Mouse (Mus musculus) forebrain, postnatal 0 days (tissue): ENCODE results near the gene Heatr4. TPM values are rescaled to one million over a fixed set of nuclear protein-coding genes. Genes with fewer than 3 reads are reported as not detected.

Source experiments
- ATAC-seq: fragments of 200-750 bp; cut with Nextera tagmentation; 2 replicates; pipeline ENCODE4 v1.8.0; 2017; ENCODE audit warnings: mild to moderate bottlenecking, moderate library complexity
- DNase-seq: peaks from one replicate; pipeline ENCODE4 v3.0.0-alpha.2; 2015
- H3K27ac ChIP-seq: fragments of 300-500 bp; sonication (generic); 2 replicates; pipeline ENCODE4 v1.5.1; 2014; ENCODE audit warnings: low read depth, mild to moderate bottlenecking, antibody characterized with exemption, low read length, moderate library complexity, mixed read lengths
- H3K27me3 ChIP-seq: fragments of 300-500 bp; sonication (generic); 2 replicates; pipeline ENCODE4 v1.6.1; 2014; ENCODE audit warnings: mild to moderate bottlenecking, low read length, mixed read lengths; ENCODE audit not compliant: insufficient read depth
- H3K36me3 ChIP-seq: fragments of 300-500 bp; sonication (generic); 2 replicates; pipeline ENCODE4 v1.6.1; 2014; ENCODE audit warnings: mild to moderate bottlenecking, moderate library complexity; ENCODE audit not compliant: insufficient read depth
- H3K4me1 ChIP-seq: fragments of 300-500 bp; sonication (generic); 2 replicates; pipeline ENCODE4 v1.6.1; 2014; ENCODE audit warnings: antibody characterized with exemption; ENCODE audit not compliant: insufficient read depth
- H3K4me2 ChIP-seq: fragments of 300-500 bp; sonication (generic); 2 replicates; pipeline ENCODE4 v1.6.1; 2014; ENCODE audit warnings: low read depth, mild to moderate bottlenecking, moderate library complexity
- H3K4me3 ChIP-seq: fragments of 300-500 bp; sonication (generic); 2 replicates; pipeline ENCODE4 v1.5.1; 2014; ENCODE audit warnings: low read depth, low read length, mixed read lengths
- H3K9ac ChIP-seq: fragments of 300-500 bp; sonication (generic); 2 replicates; pipeline ENCODE4 v1.6.1; 2014; ENCODE audit warnings: mild to moderate bottlenecking
- H3K9me3 ChIP-seq: fragments of 300-500 bp; sonication (generic); 2 replicates; pipeline ENCODE4 v1.6.1; 2016; ENCODE audit warnings: low read length
- CTCF ChIP-seq: sonication (generic); IDR thresholded peaks from 2 replicates; pipeline ENCODE4 v1.5.1; 2016; ENCODE audit warnings: antibody characterized with exemption, control low read depth, low read depth
- WGBS: fragments of 180-500 bp; shearing (Covaris S2); extraction: QIAGEN DNeasy Blood & Tissue Kit; methylation state at CpG from one replicate; pipeline ENCODE4 v1.1.7; 2014; 5-methylcytosine and 5-hydroxymethylcytosine counted together
- polyA plus RNA-seq: library from polyadenylated mRNA; unstranded; fragments of >200 nt; fragmentation: Nextera tagmentation; extraction: Ambion mirVana; gene quantifications from 2 replicates; pipeline ENCODE4 v1.2.1, GENCODE M21; 2015
- total RNA-seq: library from RNA; depleted of rRNA; stranded (reverse); fragments of >200 nt; gene quantifications from 2 replicates; pipeline ENCODE4 v1.2.3, GENCODE M21; 2014

The Heatr4 gene
- total and polyA plus RNA-seq, 2 experiments from 2014 or later, result 0.05 TPM

DNA sequence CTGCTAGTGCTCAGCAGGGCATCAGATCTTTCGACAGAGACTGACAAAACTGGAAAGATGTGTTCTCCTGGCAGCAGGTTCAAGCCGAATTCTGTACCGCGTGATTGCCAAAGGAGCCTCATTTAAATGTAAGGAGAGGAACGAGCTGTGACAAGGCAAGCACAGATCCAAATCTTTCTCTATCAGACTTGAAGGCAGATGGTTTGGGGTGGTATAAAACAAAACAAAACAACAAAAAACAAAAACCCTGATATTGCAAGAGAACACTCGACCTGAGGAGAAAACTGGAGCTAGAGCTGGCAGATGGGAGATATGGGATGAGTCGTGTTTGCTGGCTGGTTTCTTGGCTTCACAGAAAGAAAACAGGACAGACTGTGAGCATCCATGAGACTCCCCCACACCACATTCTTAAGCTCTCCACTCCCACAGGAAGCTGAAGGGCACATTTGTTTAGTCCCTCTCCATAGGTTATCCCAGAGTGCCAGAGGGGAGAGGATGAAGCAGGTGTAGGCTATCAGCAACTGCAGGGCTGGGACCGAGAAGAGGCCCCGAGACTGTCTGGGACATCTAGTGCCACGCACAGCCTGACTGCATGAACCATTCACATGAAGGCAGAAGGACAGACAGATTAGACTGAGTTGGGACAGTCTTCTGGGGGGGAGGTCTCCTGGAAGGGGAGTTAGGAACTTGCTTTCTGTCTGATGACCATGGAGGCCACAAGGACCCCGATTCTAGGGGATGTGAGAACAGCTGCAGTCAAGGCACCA lies 13.9 kb upstream of the Heatr4 start:
- TF ChIP-seq CTCF, result no peak
- H3K4me1 ChIP-seq, result peaks cover 6% of the 10 kb centered on the region; the same call in 1 of the 2 replicates
- H3K27me3 ChIP-seq, result no peaks in the 10 kb centered on the region
- DNase-seq, result peak; percentile 73
- H3K36me3 ChIP-seq, result no peaks in the 10 kb centered on the region
- peak; percentile 77 for ATAC-seq
- H3K9me3 ChIP-seq, result no peaks in the 10 kb centered on the region
- WGBS, result 44% methylated on average over 11 of the region's 11 CpGs
- H3K27ac ChIP-seq, result peak overlapping the region; percentile 71
- no peak overlapping the region for H3K4me3 ChIP-seq
- H3K4me2 ChIP-seq, result no peak overlapping the region
- no peak overlapping the region for H3K9ac ChIP-seq

DNA sequence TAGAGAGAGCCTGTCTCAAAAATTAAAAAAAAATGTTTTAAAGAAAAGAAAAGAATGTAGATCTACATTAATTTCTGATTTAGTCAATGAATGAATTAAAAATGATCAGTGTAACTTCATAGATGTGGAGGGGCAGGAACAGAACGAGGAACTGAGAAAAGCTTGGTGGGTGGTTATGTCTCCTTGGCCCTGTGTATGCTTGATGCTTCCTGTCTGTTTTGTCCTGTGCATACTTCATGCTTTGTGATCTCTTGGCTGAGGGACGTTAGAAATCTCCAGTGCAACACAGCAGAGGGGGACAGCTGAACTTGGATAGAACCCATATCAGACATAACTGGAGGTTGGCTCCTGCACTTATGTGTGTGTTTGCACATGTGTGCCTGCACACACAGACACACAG lies 12.6 kb upstream of the Heatr4 start:
- no peaks in the 10 kb centered on the region for H3K36me3 ChIP-seq
- no peak for TF ChIP-seq CTCF
- no peak for ATAC-seq
- 51% methylated on average over 2 of the region's 2 CpGs for WGBS
- no peak overlapping the region for H3K4me2 ChIP-seq
- H3K27ac ChIP-seq, result no peak overlapping the region
- H3K9me3 ChIP-seq, result no peaks in the 10 kb centered on the region
- no peak overlapping the region for H3K9ac ChIP-seq
- no peaks in the 10 kb centered on the region for H3K27me3 ChIP-seq
- H3K4me3 ChIP-seq, result no peak overlapping the region
- peaks cover 6% of the 10 kb centered on the region; the same call in 1 of the 2 replicates for H3K4me1 ChIP-seq
- no peak for DNase-seq

DNA sequence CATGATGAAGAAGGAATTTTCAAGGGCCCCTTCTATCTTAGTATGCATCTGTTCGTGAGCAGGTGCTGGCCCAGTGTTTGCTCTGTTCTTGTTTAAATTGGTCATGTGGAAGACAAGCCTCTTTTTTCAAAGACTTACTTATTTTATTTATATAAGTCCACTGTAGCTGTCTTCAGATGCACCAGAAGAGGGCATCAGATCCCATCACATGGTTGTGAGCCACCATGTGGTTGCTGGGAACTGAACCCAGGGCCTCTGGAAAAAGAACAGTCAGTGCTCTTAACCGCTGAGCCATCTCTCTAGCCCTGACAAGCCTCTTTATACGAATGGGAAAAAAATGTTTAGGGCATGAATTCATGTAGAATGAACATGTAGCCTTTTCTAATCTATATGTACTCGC lies 4.7 kb upstream of the Heatr4 start:
- 96% methylated on average over 4 of the region's 4 CpGs for WGBS
- TF ChIP-seq CTCF, result no peak
- Histone ChIP-seq H3K9me3 (no peaks in the 10 kb centered on the region), H3K4me2 (no peak overlapping the region), H3K4me1 (0 out of 2 replicates have a peak, but pooled peaks cover 3% of the 10 kb centered on the region), H3K27me3 (no peaks in the 10 kb centered on the region), H3K27ac (no peak overlapping the region), H3K9ac (no peak overlapping the region), H3K4me3 (no peak overlapping the region), H3K36me3 (0 out of 2 replicates have a peak, but pooled peaks cover 4% of the 10 kb centered on the region)
- DNase-seq, result no peak
- no peak for ATAC-seq

DNA sequence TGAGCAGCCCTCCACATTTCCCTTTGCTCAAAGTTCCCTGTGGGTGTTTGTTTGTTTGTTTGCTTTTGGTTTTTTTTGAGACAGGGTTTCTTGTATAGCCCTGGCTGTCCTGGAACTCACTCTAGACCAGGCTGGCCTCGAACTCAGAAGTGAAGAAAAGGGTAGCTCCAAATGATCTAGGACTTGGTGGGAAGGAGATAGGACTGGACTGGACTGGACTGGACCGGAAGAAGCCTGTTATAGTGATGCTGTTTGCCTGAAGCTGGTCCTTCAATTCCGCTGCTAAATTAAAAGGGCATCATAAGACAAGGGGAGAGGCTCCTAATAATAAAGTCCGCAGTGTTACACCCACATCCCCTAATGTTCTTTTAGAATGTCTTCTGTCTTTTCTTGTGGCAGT lies 3.8 kb upstream of the Heatr4 start:
- no peak for ATAC-seq
- 0 out of 2 replicates have a peak, but pooled peaks cover 4% of the 10 kb centered on the region for H3K36me3 ChIP-seq
- H3K4me3 ChIP-seq, result peak overlapping the region; percentile 53
- 66% methylated on average over 4 of the region's 4 CpGs for WGBS
- no peak for DNase-seq
- peak overlapping the region; percentile 81 for H3K9ac ChIP-seq
- H3K27ac ChIP-seq, result no peak overlapping the region
- H3K9me3 ChIP-seq, result no peaks in the 10 kb centered on the region
- TF ChIP-seq CTCF, result no peak
- H3K27me3 ChIP-seq, result no peaks in the 10 kb centered on the region
- H3K4me1 ChIP-seq, result 0 out of 2 replicates have a peak, but pooled peaks cover 3% of the 10 kb centered on the region
- peak overlapping the region; percentile 57 for H3K4me2 ChIP-seq

DNA sequence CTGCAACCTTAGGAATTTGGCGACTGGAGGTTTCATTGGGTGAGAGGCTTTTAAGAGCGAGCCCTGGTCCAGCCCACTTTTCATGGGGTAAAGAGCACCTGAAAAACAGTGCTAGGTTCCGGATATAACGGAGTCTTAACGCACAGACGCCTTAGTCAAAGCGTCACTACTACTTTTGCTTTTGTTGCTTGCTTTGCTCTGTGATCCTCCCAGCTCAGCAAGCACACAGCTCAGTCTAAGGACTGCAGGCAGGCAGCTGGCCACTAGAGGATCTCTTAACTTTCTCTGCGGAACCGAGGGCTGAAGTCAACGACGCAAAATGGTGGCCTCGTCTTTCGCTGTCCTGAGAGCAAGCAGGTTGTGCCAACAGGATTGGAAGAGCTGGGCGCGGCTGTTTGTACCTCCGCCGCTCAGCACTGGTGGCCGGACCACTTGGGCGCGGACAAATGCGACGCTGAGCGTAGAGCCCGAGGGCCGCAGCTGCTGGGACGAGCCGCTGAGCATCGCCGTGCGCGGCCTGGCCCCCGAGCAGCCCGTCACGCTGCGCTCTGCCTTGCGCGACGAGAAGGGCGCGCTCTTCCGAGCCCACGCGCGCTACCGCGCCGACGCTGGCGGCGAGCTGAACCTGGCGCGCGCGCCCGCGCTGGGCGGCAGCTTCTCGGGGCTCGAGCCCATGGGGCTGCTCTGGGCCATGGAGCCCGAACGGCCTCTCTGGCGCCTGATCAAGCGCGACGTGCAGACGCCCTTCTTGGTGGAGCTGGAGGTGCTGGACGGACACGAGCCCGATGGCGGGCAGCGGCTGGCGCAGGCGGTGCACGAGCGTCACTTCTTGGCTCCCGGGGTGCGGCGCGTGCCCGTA lies 3.2 kb upstream of the Heatr4 start, which contains the start of gene Acot2:
Gene Acot2 (plus strand): TSS at position 279 of the 859 bp plus-strand sequence.
- DNase-seq (peak; percentile 90), ATAC-seq (peak; percentile 98)
- Histone ChIP-seq H3K9me3 (no peaks in the 10 kb centered on the region), H3K4me1 (0 out of 2 replicates have a peak, but pooled peaks cover 3% of the 10 kb centered on the region), H3K9ac (peak within 1 kb of the TSS; percentile 81), H3K27ac (peak within 1 kb of the TSS; percentile 92), H3K27me3 (no peaks in the 10 kb centered on the region), H3K4me3 (peak within 1 kb of the TSS; percentile 53), H3K4me2 (peak within 1 kb of the TSS; percentile 57), H3K36me3 (0 out of 2 replicates have a peak, but pooled peaks cover 4% of the 10 kb centered on the region)
- 2% methylated on average over 75 of the region's 80 CpGs for WGBS
- TF ChIP-seq CTCF, result peak; percentile 85

DNA sequence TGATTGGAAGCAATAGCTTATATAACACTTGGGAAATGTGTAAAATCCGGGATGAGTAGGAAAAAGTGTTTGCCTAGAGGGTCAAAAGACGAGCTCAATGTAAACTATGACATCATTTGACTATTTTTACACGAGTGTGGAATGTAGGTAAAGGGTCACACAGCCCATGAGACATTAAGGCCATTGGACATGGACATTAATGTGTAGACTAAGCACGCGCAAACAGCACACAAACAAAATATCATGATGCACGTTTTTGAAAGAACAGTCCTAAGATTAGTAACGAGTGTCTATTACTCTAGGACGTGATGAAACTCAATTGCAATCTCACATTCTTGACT lies 2.6 kb upstream of the Heatr4 start:
- no peaks in the 10 kb centered on the region for H3K27me3 ChIP-seq
- H3K9ac ChIP-seq, result peak overlapping the region; percentile 81
- 0 out of 2 replicates have a peak, but pooled peaks cover 4% of the 10 kb centered on the region for H3K36me3 ChIP-seq
- 23% methylated on average over 8 of the region's 8 CpGs for WGBS
- no peak for DNase-seq
- peak overlapping the region; percentile 53 for H3K4me3 ChIP-seq
- H3K4me2 ChIP-seq, result peak overlapping the region; percentile 57
- 0 out of 2 replicates have a peak, but pooled peaks cover 3% of the 10 kb centered on the region for H3K4me1 ChIP-seq
- no peak for ATAC-seq
- no peak for TF ChIP-seq CTCF
- no peaks in the 10 kb centered on the region for H3K9me3 ChIP-seq
- peak overlapping the region; percentile 92 for H3K27ac ChIP-seq

DNA sequence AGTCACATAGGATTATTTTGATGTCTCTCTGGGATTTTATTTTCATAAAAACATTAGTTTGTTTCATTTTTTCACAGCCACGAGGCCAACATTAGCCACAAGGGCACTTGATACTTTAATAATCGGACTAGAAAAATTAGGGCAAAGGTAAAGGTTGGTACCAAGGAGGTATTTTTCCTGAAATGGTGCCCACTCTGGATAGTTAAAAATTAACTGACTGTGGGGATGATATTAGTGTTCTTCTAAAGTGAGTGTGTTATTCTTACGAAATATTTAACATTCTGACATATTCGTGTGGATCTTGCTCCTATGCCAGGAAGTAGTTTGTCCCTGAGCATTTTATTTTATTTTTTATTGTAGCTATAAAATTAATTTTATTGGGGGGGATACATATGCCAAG lies 3.0 kb downstream of the Heatr4 start:
- ATAC-seq (no peak), DNase-seq (no peak)
- no peaks in the 10 kb centered on the region for H3K36me3 ChIP-seq
- no peak overlapping the region for H3K4me2 ChIP-seq
- H3K9me3 ChIP-seq, result no peaks in the 10 kb centered on the region
- H3K4me1 ChIP-seq, result no peaks in the 10 kb centered on the region
- no peaks in the 10 kb centered on the region for H3K27me3 ChIP-seq
- no peak for TF ChIP-seq CTCF
- H3K9ac ChIP-seq, result no peak overlapping the region
- WGBS, result 92% methylated on average over 4 of the region's 4 CpGs
- no peak overlapping the region for H3K27ac ChIP-seq
- H3K4me3 ChIP-seq, result no peak overlapping the region
